Mouse (Mus musculus): Measurements from ENCODE around the gene Mad1l1. TPM values are rescaled to one million over a fixed set of nuclear protein-coding genes. Genes with fewer than 3 reads are reported as not detected.
A peak's percentile ranks its signal among the peaks of the same experiment; 100 is the strongest.

Mad1l1 gene
- polyA plus RNA-seq, 1 experiment from 2014 or later: 46.4 TPM

- Histone ChIP-seq H3K4me3 (replicated peaks) (no peak overlapping the region), H3K4me2 (no peak overlapping the region), H3K36me3 (replicated peaks) (no peaks in the 10 kb centered on the region), H3K9me3 (no peaks in the 10 kb centered on the region), H3K27ac (peak overlapping the region; percentile 76), H3K4me1 (peaks cover 41% of the 10 kb centered on the region), H3K27me3 (no peaks in the 10 kb centered on the region), H3K9ac (no peak overlapping the region)
- ATAC-seq (ENCODE audit: low FRiP score): peak; percentile 71
- 24% methylated on average over 20 of the region's 20 CpGs for WGBS
These were observed 98.0 kb downstream of the Mad1l1 start for GRCm38 (mm10) chr5:140223070-140224053.

GRCm38 (mm10) chr5:140221016-140221650 lies 100.2 kb downstream of the Mad1l1 start:
- 84% methylated on average over 3 of the region's 3 CpGs for WGBS
- Histone ChIP-seq H3K4me2 (no peak overlapping the region), H3K9ac (no peak overlapping the region), H3K4me1 (peaks cover 47% of the 10 kb centered on the region), H3K36me3 (replicated peaks) (no peaks in the 10 kb centered on the region), H3K9me3 (no peaks in the 10 kb centered on the region), H3K27me3 (no peaks in the 10 kb centered on the region), H3K27ac (no peak overlapping the region), H3K4me3 (replicated peaks) (no peak overlapping the region)
- ATAC-seq (ENCODE audit: low FRiP score): no peak

DNA sequence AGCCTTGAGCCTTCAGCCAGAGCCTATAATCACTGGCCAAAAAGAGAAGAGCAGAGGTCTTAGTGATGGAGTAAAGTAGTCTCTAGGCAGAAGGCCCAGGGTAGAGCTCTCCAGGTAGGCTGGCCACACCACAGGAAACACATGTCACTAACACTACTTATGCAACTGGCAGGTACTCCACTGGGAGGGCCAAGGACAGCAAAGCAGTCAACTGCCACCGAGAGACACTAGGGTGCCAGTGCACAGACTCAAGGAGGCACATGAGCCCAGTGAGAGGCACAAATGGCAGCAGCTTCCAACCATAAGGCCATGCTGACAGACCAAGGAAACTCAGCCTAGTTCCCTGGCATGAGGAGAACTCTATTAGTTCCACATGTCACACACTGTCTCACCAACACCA lies 102.1 kb downstream of the Mad1l1 start:
- H3K9me3 ChIP-seq: no peaks in the 10 kb centered on the region
- no peak overlapping the region for H3K9ac ChIP-seq
- H3K27ac ChIP-seq: no peak overlapping the region
- peaks cover 46% of the 10 kb centered on the region for H3K4me1 ChIP-seq
- no peak for ATAC-seq (ENCODE audit: low FRiP score)
- WGBS: 100% methylated on average over 1 of the region's 1 CpGs
- H3K36me3 ChIP-seq (replicated peaks): no peaks in the 10 kb centered on the region
- no peak overlapping the region for H3K4me3 ChIP-seq (replicated peaks)
- H3K27me3 ChIP-seq: no peaks in the 10 kb centered on the region
- H3K4me2 ChIP-seq: no peak overlapping the region

GRCm38 (mm10) chr5:140217900-140218299 lies 103.5 kb downstream of the Mad1l1 start:
- ATAC-seq (ENCODE audit: low FRiP score): no peak
- H3K9ac ChIP-seq: no peak overlapping the region
- H3K36me3 ChIP-seq (replicated peaks): no peaks in the 10 kb centered on the region
- WGBS: 31% methylated on average over 2 of the region's 2 CpGs
- no peak overlapping the region for H3K27ac ChIP-seq
- H3K27me3 ChIP-seq: no peaks in the 10 kb centered on the region
- H3K9me3 ChIP-seq: no peaks in the 10 kb centered on the region
- H3K4me3 ChIP-seq (replicated peaks): no peak overlapping the region
- no peak overlapping the region for H3K4me2 ChIP-seq
- H3K4me1 ChIP-seq: peaks cover 32% of the 10 kb centered on the region

- H3K9me3 ChIP-seq: no peaks in the 10 kb centered on the region
- WGBS: 74% methylated on average over 3 of the region's 3 CpGs
- no peak overlapping the region for H3K9ac ChIP-seq
- no peak for ATAC-seq (ENCODE audit: low FRiP score)
- H3K4me2 ChIP-seq: no peak overlapping the region
- H3K27me3 ChIP-seq: no peaks in the 10 kb centered on the region
- peaks cover 30% of the 10 kb centered on the region for H3K4me1 ChIP-seq
- H3K27ac ChIP-seq: no peak overlapping the region
- no peak overlapping the region for H3K4me3 ChIP-seq (replicated peaks)
- no peaks in the 10 kb centered on the region for H3K36me3 ChIP-seq (replicated peaks)
These were observed 104.3 kb downstream of the Mad1l1 start for GRCm38 (mm10) chr5:140217083-140217482.

DNA sequence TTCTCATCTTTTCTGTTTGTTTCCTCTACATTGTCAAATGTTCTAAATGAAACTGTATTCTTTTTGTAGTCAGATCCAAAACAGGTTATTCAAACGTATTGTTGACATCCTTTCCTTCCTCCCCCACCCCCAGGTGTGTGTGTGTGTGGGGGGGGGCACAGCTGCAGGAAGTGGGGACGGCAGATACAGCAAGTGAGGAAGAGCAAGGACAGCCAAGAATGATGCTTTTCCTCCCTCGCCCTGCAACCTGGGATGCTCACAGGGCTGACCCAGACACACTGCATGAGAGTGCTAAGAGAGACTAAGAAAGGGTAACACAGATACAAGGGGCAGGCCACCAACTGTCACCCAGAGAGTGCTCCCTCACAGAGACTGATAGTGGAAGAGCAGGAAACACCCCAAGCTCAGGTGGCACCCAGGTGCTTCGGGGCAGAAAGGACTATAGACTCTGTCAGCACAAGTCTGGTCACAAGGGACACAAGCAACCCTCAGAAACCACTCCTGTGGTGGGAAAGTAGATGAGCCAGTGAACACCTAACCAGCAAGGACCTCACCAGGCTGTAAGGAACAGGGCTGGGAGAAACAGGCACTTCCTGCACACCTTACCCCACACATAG lies 105.8 kb downstream of the Mad1l1 start:
- 72% methylated on average over 4 of the region's 4 CpGs for WGBS
- Histone ChIP-seq H3K9me3 (no peaks in the 10 kb centered on the region), H3K9ac (no peak overlapping the region), H3K4me3 (replicated peaks) (no peak overlapping the region), H3K4me2 (no peak overlapping the region), H3K36me3 (replicated peaks) (no peaks in the 10 kb centered on the region), H3K4me1 (peaks cover 17% of the 10 kb centered on the region), H3K27me3 (no peaks in the 10 kb centered on the region), H3K27ac (no peak overlapping the region)
- no peak for ATAC-seq (ENCODE audit: low FRiP score)

- 91% methylated on average over 4 of the region's 4 CpGs for WGBS
- no peak for ATAC-seq (ENCODE audit: low FRiP score)
These were observed 108.4 kb downstream of the Mad1l1 start for GRCm38 (mm10) chr5:140213001-140213400.

DNA sequence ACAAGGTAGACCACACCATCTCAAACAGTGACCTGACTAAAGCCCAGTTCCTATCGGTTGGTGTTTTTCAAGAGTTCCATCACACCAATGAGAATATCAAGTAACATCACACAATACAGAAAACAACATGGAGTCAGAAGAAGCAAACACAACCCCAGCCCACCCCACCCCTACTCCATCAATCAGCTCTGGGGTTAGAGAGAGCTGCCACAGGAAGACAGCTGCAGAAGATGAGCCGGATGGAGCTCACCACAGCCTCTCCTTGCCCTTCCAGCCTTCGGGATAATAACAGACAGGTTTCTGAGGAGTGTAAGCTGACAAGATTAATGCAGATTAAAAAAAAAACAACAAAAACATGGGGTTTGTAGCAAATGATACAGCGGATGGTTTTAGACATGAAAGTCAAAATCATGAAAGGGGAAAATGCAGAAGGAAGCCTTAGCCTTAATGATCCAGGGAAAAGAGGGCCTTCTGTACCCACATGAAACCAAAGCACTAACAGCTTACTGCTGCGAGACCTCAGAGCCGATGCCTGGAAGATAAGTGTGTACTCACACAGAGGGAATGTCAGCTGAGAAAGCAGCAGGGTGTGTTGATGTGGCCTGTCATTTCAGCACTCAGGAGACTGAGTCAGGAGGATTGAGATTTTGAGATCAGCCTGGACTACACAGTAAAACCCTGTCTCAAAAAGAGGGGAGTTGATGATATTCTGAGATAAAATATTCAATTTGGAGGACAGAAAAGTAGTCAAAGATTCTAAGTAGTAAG lies 110.8 kb downstream of the Mad1l1 start:
- H3K4me2 ChIP-seq: no peak overlapping the region
- H3K36me3 ChIP-seq (replicated peaks): no peaks in the 10 kb centered on the region
- H3K4me3 ChIP-seq (replicated peaks): no peak overlapping the region
- no peak overlapping the region for H3K27ac ChIP-seq
- H3K4me1 ChIP-seq: peaks cover 13% of the 10 kb centered on the region
- no peak overlapping the region for H3K9ac ChIP-seq
- no peaks in the 10 kb centered on the region for H3K27me3 ChIP-seq
- WGBS: 92% methylated on average over 6 of the region's 6 CpGs
- ATAC-seq (ENCODE audit: low FRiP score): no peak
- H3K9me3 ChIP-seq: no peaks in the 10 kb centered on the region

More at GRCm38 (mm10) chr5:140213001-140213400, 108.4 kb downstream of the Mad1l1 start:
- Histone ChIP-seq H3K27me3 (no peaks in the 10 kb centered on the region), H3K4me3 (replicated peaks) (no peak overlapping the region), H3K9me3 (no peaks in the 10 kb centered on the region), H3K27ac (no peak overlapping the region), H3K36me3 (replicated peaks) (no peaks in the 10 kb centered on the region), H3K4me1 (peaks cover 22% of the 10 kb centered on the region), H3K9ac (no peak overlapping the region), H3K4me2 (no peak overlapping the region)

GRCm38 (mm10) chr5:140208743-140209409 lies 112.5 kb downstream of the Mad1l1 start:
- Histone ChIP-seq H3K27me3 (no peaks in the 10 kb centered on the region), H3K36me3 (replicated peaks) (no peaks in the 10 kb centered on the region), H3K27ac (peak overlapping the region; percentile 43), H3K9ac (no peak overlapping the region), H3K4me3 (replicated peaks) (no peak overlapping the region), H3K9me3 (no peaks in the 10 kb centered on the region), H3K4me2 (no peak overlapping the region), H3K4me1 (peaks cover 13% of the 10 kb centered on the region)
- WGBS: 43% methylated on average over 19 of the region's 19 CpGs
- peak; percentile 72 for ATAC-seq (ENCODE audit: low FRiP score)

DNA sequence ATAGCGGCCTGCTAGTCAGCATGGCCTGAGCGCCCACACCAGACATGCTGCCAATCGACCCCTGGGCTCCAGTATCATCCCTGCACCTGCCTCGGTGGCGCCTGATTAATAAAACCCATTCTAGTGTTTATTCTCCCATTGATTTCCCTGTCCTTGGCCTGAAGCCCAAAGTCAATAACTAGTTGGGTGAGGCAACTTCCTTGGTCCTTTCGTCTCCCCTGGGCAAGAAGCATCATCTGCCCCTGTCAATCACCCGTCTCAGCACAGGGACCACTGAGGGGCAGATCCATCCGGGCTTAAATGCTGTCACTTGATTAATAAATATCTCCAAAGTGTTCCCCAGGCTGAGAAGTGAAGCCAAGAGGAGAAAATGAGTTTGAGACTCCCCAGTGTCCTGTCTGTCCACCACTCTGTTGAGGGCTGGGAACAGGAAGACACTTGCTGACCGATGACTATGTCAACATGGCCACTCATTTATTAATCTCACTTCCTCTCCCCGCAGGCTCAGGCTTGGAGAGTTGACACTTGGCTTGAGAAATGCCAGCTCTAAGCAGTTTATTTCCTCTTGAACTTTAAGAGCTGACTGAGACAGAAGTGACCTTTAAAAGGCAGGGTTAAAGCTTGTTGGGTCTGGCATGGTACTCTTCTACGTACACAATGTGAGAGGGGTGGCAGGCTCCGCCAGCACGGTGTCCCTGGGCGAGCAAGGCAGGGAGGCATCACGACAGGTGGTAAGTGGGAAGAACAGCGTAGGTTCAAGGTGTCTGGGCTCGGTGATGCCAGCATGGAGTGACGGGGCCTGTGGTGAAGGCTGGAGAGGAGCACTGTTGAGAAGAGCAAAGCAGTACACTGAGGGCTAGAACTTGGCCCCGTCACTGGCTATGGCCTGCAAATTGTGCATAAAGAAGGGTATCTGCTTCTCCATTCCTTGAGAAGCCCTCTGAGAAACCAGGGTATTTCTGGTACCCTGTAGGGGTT lies 114.3 kb downstream of the Mad1l1 start:
- no peak; the same call in 1 of the 2 replicates for ATAC-seq (ENCODE audit: low FRiP score)
- WGBS: 93% methylated on average over 19 of the region's 19 CpGs
- no peak overlapping the region for H3K4me3 ChIP-seq (replicated peaks)
- H3K9me3 ChIP-seq: no peaks in the 10 kb centered on the region
- H3K9ac ChIP-seq: no peak overlapping the region
- peaks cover 13% of the 10 kb centered on the region for H3K4me1 ChIP-seq
- no peak overlapping the region for H3K4me2 ChIP-seq
- H3K36me3 ChIP-seq (replicated peaks): no peaks in the 10 kb centered on the region
- no peaks in the 10 kb centered on the region for H3K27me3 ChIP-seq
- no peak overlapping the region for H3K27ac ChIP-seq

- WGBS: 94% methylated on average over 2 of the region's 2 CpGs
- H3K4me1 ChIP-seq: peaks cover 13% of the 10 kb centered on the region
- no peak for ATAC-seq (ENCODE audit: low FRiP score)
- no peak overlapping the region for H3K9ac ChIP-seq
- no peaks in the 10 kb centered on the region for H3K9me3 ChIP-seq
- H3K4me3 ChIP-seq (replicated peaks): no peak overlapping the region
- no peak overlapping the region for H3K27ac ChIP-seq
- H3K4me2 ChIP-seq: no peak overlapping the region
- no peaks in the 10 kb centered on the region for H3K36me3 ChIP-seq (replicated peaks)
- no peaks in the 10 kb centered on the region for H3K27me3 ChIP-seq
These were observed 115.4 kb downstream of the Mad1l1 start for GRCm38 (mm10) chr5:140205991-140206390.

Data from forebrain, embryonic 12.5 days (tissue).